Mouse (Mus musculus) liver, adult 2 months (tissue): ENCODE data around the gene Slc45a3.

Source experiments
- CTCF ChIP-seq: fragments of 200-500 bp; IDR thresholded peaks from 2 replicates; pipeline ENCODE4 v1.5.1; 2011; ENCODE audit warnings: low read depth, low read length, control low read depth
- POLR2A ChIP-seq: fragments of 200-500 bp; IDR thresholded peaks from 2 replicates; pipeline ENCODE4 v1.6.1; 2011; ENCODE audit warnings: low read length, control low read depth; ENCODE audit not compliant: insufficient read depth; ENCODE audit errors: extremely low read depth

GRCm38 (mm10) chr1:131964580-131964979 is 1.8 kb downstream of the Slc45a3 start:
- no peak for TF ChIP-seq POLR2A
- no peak for TF ChIP-seq CTCF
